Mouse (Mus musculus) heart, postnatal 0 days (tissue): Measurements from ENCODE around the gene Schip1.

Experiments
- CTCF ChIP-seq: IDR thresholded peaks from 2 replicates; pipeline ENCODE4 v1.5.1; 2016; ENCODE audit warnings: antibody characterized with exemption, control low read depth, low read depth
- EP300 ChIP-seq: IDR thresholded peaks from 2 replicates; pipeline ENCODE4 v1.6.1; 2016; ENCODE audit warnings: antibody characterized with exemption, low read depth

GRCm38 (mm10) chr3:68586646-68587064 lies 522.1 kb downstream of the Schip1 start:
- TF ChIP-seq CTCF: no peak
- no peak for TF ChIP-seq EP300
